Mouse (Mus musculus) embryonic facial prominence, embryonic 10.5 days (tissue): ENCODE results near the gene Atp11a. TPM values are rescaled to one million over a fixed set of nuclear protein-coding genes. Genes with fewer than 3 reads are reported as not detected.

Source experiments
- DNase-seq: peaks from one replicate; pipeline ENCODE4 v3.0.0-alpha.2; 2017; ENCODE audit warnings: low spot score
- H3K27ac ChIP-seq: fragments of 300-500 bp; sonication (generic); replicated peaks from 2 replicates; pipeline ENCODE4 v1.5.1; 2016; ENCODE audit warnings: mild to moderate bottlenecking
- H3K27me3 ChIP-seq: fragments of 300-500 bp; sonication (generic); replicated peaks from 2 replicates; pipeline ENCODE4 v1.6.1; 2016; ENCODE audit warnings: low read depth, mild to moderate bottlenecking; ENCODE audit not compliant: poor library complexity, severe bottlenecking
- H3K36me3 ChIP-seq: fragments of 300-500 bp; sonication (generic); replicated peaks from 2 replicates; pipeline ENCODE4 v1.6.1; 2016; ENCODE audit warnings: mild to moderate bottlenecking, moderate library complexity
- H3K4me1 ChIP-seq: fragments of 300-500 bp; sonication (generic); 2 replicates; pipeline ENCODE4 v1.6.1; 2016
- H3K4me3 ChIP-seq: fragments of 300-500 bp; sonication (generic); 2 replicates; pipeline ENCODE4 v1.5.1; 2016; ENCODE audit warnings: mild to moderate bottlenecking, moderate library complexity
- H3K9me3 ChIP-seq: fragments of 300-500 bp; sonication (generic); 2 replicates; pipeline ENCODE4 v1.6.1; 2016; ENCODE audit warnings: mild to moderate bottlenecking
- WGBS: fragments of 180-500 bp; shearing (Covaris S2); methylation state at CpG from one replicate; pipeline ENCODE4 v1.1.7; 2016; 5-methylcytosine and 5-hydroxymethylcytosine counted together
- polyA plus RNA-seq: library from polyadenylated mRNA; unstranded; fragments of >200 nt; fragmentation: Nextera tagmentation; extraction: Ambion mirVana; gene quantifications from 2 replicates; pipeline ENCODE4 v1.2.1, GENCODE M21; 2016

Atp11a gene
- polyA plus RNA-seq, 1 experiment from 2014 or later = 9.8 TPM

DNA sequence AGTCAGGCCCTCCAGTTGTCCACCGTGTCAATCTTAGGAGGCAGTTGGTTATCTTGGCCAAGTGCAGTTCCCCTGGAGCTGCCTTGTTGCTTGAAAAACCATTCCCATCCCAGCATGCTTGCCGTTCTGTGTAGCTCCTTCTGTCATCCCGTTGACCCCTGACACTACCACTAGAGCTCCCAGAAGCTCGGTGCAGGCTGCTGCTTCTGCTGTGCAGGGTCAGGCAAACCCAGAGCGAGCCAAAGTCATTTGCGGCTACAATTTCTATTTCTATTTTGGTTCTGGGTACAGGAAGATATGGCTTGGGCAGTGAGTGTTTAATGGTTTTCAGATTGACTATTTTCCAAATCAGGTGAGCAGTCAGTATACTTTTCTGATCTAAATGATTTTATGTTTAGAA, 43.0 kb downstream of the Atp11a start:
- Histone ChIP-seq H3K27me3 (no peaks in the 10 kb centered on the region), H3K9me3 (no peaks in the 10 kb centered on the region), H3K27ac (no peak overlapping the region), H3K4me1 (peaks cover 38% of the 10 kb centered on the region), H3K4me3 (no peak overlapping the region), H3K36me3 (0 out of 2 replicates have a peak, but pooled peaks cover 5% of the 10 kb centered on the region)
- no peak for DNase-seq
- 53% methylated on average over 6 of the region's 6 CpGs for WGBS

- H3K4me1 ChIP-seq = peaks cover 39% of the 10 kb centered on the region
- H3K27ac ChIP-seq = peak overlapping the region; percentile 67
- H3K36me3 ChIP-seq = 0 out of 2 replicates have a peak, but pooled peaks cover 5% of the 10 kb centered on the region
- no peak overlapping the region for H3K4me3 ChIP-seq
- H3K9me3 ChIP-seq = no peaks in the 10 kb centered on the region
- WGBS = 58% methylated on average over 2 of the region's 2 CpGs
- DNase-seq = no peak
- H3K27me3 ChIP-seq = no peaks in the 10 kb centered on the region
Measured at GRCm38 (mm10) chr8:12800246-12800645, 43.4 kb downstream of the Atp11a start.

DNA sequence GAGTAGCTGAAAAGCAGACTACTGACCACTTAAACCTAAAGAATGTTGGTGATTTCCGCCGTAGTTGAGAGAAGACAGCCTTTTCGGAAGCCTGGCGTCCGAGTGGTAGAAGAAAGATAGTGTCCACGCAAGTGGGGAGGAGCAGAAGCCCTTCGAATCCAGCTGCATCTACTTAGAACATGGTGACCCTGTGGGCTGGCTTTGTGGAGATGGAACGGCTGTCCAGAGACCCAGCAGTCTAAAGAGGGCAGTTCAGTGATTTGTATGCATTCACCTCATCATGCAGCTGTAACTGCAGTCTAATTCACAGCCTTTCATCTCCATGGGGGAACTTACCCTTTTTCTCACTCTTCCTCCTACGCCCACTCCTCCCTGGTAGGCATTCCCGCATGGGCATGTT, 44.8 kb downstream of the Atp11a start:
- Histone ChIP-seq H3K4me3 (no peak overlapping the region), H3K27ac (no peak overlapping the region; the same call in 1 of the 2 replicates), H3K36me3 (peaks cover 2% of the 10 kb centered on the region; the same call in 1 of the 2 replicates), H3K9me3 (no peaks in the 10 kb centered on the region), H3K27me3 (no peaks in the 10 kb centered on the region), H3K4me1 (peaks cover 40% of the 10 kb centered on the region)
- 78% methylated on average over 10 of the region's 10 CpGs for WGBS
- DNase-seq = no peak

DNA sequence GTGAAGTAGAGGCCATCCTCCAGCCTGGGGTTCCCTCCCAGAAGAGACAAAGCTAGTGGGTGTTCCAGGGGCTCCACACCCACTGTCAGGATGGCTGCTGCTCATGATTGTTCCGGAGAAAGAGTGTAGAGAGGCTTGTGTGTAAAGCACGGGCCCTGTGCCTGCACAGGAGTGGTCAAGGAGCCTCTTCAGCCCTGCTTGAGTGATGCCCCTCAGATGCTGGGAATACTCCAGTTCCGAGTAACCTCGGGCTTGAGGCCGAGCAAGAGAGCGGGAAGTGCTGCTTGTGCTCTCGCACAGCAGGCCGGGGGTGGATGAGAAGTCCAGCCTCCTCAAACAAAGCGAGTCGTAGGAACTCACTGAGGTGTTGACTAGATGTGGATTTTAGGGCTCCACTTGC, 46.3 kb downstream of the Atp11a start:
- H3K27ac ChIP-seq = no peak overlapping the region
- 89% methylated on average over 10 of the region's 10 CpGs for WGBS
- no peak overlapping the region for H3K4me3 ChIP-seq
- DNase-seq = no peak
- H3K36me3 ChIP-seq = peaks cover 3% of the 10 kb centered on the region; the same call in 1 of the 2 replicates
- H3K4me1 ChIP-seq = peaks cover 40% of the 10 kb centered on the region
- H3K9me3 ChIP-seq = no peaks in the 10 kb centered on the region
- no peaks in the 10 kb centered on the region for H3K27me3 ChIP-seq

DNA sequence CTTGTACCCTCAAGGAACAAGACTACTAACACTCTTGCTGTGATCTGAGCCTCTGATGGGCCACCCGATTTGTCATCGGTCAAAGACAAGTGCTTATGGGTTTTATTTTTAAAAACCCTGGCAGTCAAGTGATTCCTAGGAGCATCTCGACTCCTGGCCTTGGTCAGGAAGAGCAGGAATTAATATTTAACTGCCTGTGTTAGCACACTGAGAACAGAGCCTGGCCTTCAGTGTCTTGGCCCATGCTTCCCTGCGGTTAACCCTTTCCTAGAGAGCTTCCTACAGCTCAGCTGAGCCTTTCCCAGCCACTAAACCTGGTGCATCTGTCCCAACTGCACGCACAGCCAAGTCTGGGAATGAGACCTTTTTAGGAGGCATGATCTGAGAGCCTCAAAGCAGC, 48.1 kb downstream of the Atp11a start:
- no peaks in the 10 kb centered on the region for H3K9me3 ChIP-seq
- DNase-seq = no peak
- no peak overlapping the region for H3K27ac ChIP-seq
- peaks cover 32% of the 10 kb centered on the region for H3K4me1 ChIP-seq
- 82% methylated on average over 5 of the region's 5 CpGs for WGBS
- no peaks in the 10 kb centered on the region for H3K27me3 ChIP-seq
- H3K36me3 ChIP-seq = peaks cover 4% of the 10 kb centered on the region; the same call in 1 of the 2 replicates
- H3K4me3 ChIP-seq = no peak overlapping the region

GRCm38 (mm10) chr8:12805569-12805968, 48.8 kb downstream of the Atp11a start:
- Histone ChIP-seq H3K27me3 (no peaks in the 10 kb centered on the region), H3K9me3 (no peaks in the 10 kb centered on the region), H3K4me1 (peaks cover 25% of the 10 kb centered on the region), H3K36me3 (peaks cover 4% of the 10 kb centered on the region; the same call in 1 of the 2 replicates), H3K27ac (no peak overlapping the region), H3K4me3 (no peak overlapping the region)
- 76% methylated on average over 4 of the region's 4 CpGs for WGBS
- DNase-seq = no peak

DNA sequence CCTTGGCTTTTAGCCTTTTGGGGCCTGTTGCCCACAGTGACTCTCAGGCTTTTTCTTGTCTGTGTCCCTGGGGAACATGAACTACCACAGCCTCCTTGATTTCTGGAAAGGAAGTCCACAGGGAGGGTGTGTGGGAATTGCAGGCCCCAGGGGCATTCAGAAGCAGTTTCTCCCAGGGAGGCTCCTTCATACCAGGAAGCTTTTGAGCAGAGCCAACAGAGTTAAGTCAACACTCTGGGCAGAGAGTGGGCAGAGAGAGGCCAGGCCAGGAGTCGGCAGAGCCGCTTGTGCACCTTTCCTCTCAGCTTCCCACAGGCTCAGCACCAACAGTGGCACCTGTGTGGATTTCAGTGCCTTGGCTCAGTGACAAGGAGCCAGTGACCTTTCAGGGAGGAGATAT, 51.2 kb downstream of the Atp11a start:
- H3K27ac ChIP-seq = no peak overlapping the region

GRCm38 (mm10) chr8:12809516-12809915, 52.7 kb downstream of the Atp11a start:
- H3K27ac ChIP-seq = no peak overlapping the region
- H3K9me3 ChIP-seq = no peaks in the 10 kb centered on the region
- DNase-seq = no peak
- H3K4me3 ChIP-seq = no peak overlapping the region
- 0 out of 2 replicates have a peak, but pooled peaks cover 5% of the 10 kb centered on the region for H3K4me1 ChIP-seq
- H3K36me3 ChIP-seq = peaks cover 22% of the 10 kb centered on the region
- 71% methylated on average over 2 of the region's 2 CpGs for WGBS
- no peaks in the 10 kb centered on the region for H3K27me3 ChIP-seq

More for the DNA sequence above, 51.2 kb downstream of the Atp11a start:
- Histone ChIP-seq H3K9me3 (no peaks in the 10 kb centered on the region), H3K27me3 (no peaks in the 10 kb centered on the region), H3K4me3 (no peak overlapping the region), H3K4me1 (0 out of 2 replicates have a peak, but pooled peaks cover 5% of the 10 kb centered on the region), H3K36me3 (peaks cover 19% of the 10 kb centered on the region)
- WGBS = 85% methylated on average over 2 of the region's 2 CpGs
- no peak for DNase-seq

- H3K27ac ChIP-seq = no peak overlapping the region
- H3K4me1 ChIP-seq = 0 out of 2 replicates have a peak, but pooled peaks cover 5% of the 10 kb centered on the region
- H3K4me3 ChIP-seq = no peak overlapping the region
- peaks cover 22% of the 10 kb centered on the region for H3K36me3 ChIP-seq
- H3K9me3 ChIP-seq = no peaks in the 10 kb centered on the region
- no peak for DNase-seq
- 51% methylated on average over 6 of the region's 6 CpGs for WGBS
- no peaks in the 10 kb centered on the region for H3K27me3 ChIP-seq
Measured at GRCm38 (mm10) chr8:12811231-12811630, 54.4 kb downstream of the Atp11a start.

GRCm38 (mm10) chr8:12816412-12816811, 59.6 kb downstream of the Atp11a start:
- no peak for DNase-seq
- Histone ChIP-seq H3K9me3 (no peaks in the 10 kb centered on the region), H3K36me3 (peaks cover 40% of the 10 kb centered on the region), H3K27me3 (no peaks in the 10 kb centered on the region), H3K4me1 (peaks cover 7% of the 10 kb centered on the region; the same call in 1 of the 2 replicates), H3K4me3 (no peak overlapping the region), H3K27ac (no peak overlapping the region)
- WGBS = 61% methylated on average over 6 of the region's 6 CpGs

DNA sequence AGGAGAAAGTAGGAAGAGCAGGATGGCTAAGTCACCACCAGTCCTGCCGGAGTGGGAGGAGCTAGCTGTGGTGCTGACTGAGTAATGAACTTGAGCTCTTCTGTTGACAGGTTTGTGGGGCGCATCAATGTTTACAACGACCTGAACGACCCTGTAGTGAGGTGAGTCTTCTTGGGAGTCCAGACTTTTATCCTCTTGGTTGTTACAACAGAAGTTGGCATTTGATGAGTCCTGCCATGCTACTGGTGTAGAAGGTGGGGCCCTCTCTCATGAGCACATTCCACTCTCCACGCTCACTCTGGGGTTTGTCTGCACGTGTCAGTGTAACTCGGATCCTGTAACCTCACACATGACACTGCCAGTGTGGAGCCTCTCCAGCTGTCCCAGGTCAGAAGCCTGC, 66.1 kb downstream of the Atp11a start:
- Histone ChIP-seq H3K4me1 (peaks cover 7% of the 10 kb centered on the region; the same call in 1 of the 2 replicates), H3K36me3 (peaks cover 72% of the 10 kb centered on the region), H3K27me3 (no peaks in the 10 kb centered on the region), H3K9me3 (no peaks in the 10 kb centered on the region), H3K4me3 (no peak overlapping the region), H3K27ac (no peak overlapping the region)
- 82% methylated on average over 7 of the region's 7 CpGs for WGBS
- no peak for DNase-seq

DNA sequence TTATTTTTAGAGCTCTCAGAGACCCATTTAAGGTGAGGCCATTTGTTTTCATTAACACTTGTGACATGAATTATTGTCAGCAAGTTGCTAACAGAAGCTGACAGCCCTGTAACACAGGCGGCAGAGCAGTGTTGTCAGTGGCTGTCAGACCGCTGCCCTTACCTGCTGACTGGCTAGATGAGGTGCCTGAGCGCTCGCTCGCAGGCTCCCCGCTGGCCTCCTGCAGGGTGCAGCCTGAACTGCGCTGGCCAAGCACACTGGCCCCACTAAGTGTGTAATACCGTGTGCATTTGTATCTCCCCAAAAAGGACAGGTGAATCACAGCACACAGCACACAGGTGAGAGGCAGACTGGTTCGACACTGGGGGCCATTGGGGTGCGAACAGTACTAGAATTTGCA, 67.7 kb downstream of the Atp11a start:
- no peaks in the 10 kb centered on the region for H3K27me3 ChIP-seq
- no peaks in the 10 kb centered on the region for H3K9me3 ChIP-seq
- no peak for DNase-seq
- peaks cover 14% of the 10 kb centered on the region for H3K4me1 ChIP-seq
- 62% methylated on average over 10 of the region's 10 CpGs for WGBS
- no peak overlapping the region for H3K27ac ChIP-seq
- peaks cover 86% of the 10 kb centered on the region for H3K36me3 ChIP-seq
- H3K4me3 ChIP-seq = no peak overlapping the region

DNA sequence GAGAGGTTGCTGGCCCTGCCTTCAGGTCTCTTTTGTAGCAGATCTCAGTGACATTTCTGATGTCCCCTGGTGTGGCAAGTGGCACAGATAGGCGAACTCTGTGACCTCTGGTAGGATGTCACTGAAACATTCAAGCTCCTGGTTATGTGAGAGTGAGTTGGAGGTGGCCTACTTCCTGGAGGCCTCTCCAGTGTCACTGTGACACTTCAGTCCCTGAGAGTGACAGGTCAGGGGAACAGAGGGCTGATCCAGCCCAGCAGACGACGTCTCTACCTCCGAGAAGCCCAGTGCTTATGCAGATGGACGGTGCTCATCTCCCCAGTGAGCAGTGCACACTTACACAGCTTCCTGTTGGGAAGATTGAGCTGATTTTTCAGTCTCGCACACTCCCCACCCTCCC, 68.4 kb downstream of the Atp11a start:
- H3K4me3 ChIP-seq = no peak overlapping the region
- H3K27me3 ChIP-seq = no peaks in the 10 kb centered on the region
- peaks cover 11% of the 10 kb centered on the region for H3K4me1 ChIP-seq
- DNase-seq = no peak
- peaks cover 83% of the 10 kb centered on the region for H3K36me3 ChIP-seq
- H3K27ac ChIP-seq = no peak overlapping the region
- 64% methylated on average over 6 of the region's 6 CpGs for WGBS
- no peaks in the 10 kb centered on the region for H3K9me3 ChIP-seq
